Mouse (Mus musculus) embryonic facial prominence, embryonic 11.5 days (tissue): ENCODE results near the gene Deaf1. TPM values are rescaled to one million over a fixed set of nuclear protein-coding genes. Genes with fewer than 3 reads are reported as not detected.

Source experiments
- ATAC-seq: fragments of 200-750 bp; cut with Nextera tagmentation; replicated peaks from 2 replicates; pipeline ENCODE4 v1.8.0; 2017; ENCODE audit warnings: low read depth; ENCODE audit not compliant: insufficient number of reproducible peaks, low FRiP score, low TSS enrichment
- DNase-seq: peaks from one replicate; pipeline ENCODE4 v3.0.0-alpha.2; 2015; ENCODE audit warnings: low spot score
- H3K27ac ChIP-seq: fragments of 300-500 bp; sonication (generic); replicated peaks from 2 replicates; pipeline ENCODE4 v1.5.1; 2014; ENCODE audit warnings: mild to moderate bottlenecking, low read depth, low read length, control low read depth
- H3K27me3 ChIP-seq: fragments of 300-500 bp; sonication (generic); 2 replicates; pipeline ENCODE4 v1.6.1; 2014; ENCODE audit warnings: mild to moderate bottlenecking, low read length, moderate library complexity, mixed read lengths; ENCODE audit not compliant: control insufficient read depth, insufficient read depth
- H3K36me3 ChIP-seq: fragments of 300-500 bp; sonication (generic); replicated peaks from 2 replicates; pipeline ENCODE4 v1.6.1; 2014; ENCODE audit warnings: low read depth, mild to moderate bottlenecking, low read length, moderate library complexity, mixed read lengths; ENCODE audit not compliant: control insufficient read depth, insufficient read depth
- H3K4me1 ChIP-seq: fragments of 300-500 bp; sonication (generic); 2 replicates; pipeline ENCODE4 v1.6.1; 2014; ENCODE audit warnings: low read length, mixed read lengths; ENCODE audit not compliant: control insufficient read depth, insufficient read depth
- H3K4me2 ChIP-seq: fragments of 300-500 bp; sonication (generic); 2 replicates; pipeline ENCODE4 v1.6.1; 2014; ENCODE audit warnings: low read depth, mild to moderate bottlenecking, control low read depth, low read length, moderate library complexity
- H3K4me3 ChIP-seq: fragments of 300-500 bp; sonication (generic); 2 replicates; pipeline ENCODE4 v1.5.1; 2014; ENCODE audit warnings: low read depth, low read length, control low read depth
- H3K9ac ChIP-seq: fragments of 300-500 bp; sonication (generic); replicated peaks from 2 replicates; pipeline ENCODE4 v1.6.1; 2014; ENCODE audit warnings: mild to moderate bottlenecking, control low read depth, low read length
- H3K9me3 ChIP-seq: fragments of 300-500 bp; sonication (generic); replicated peaks from 2 replicates; pipeline ENCODE4 v1.6.1; 2016; ENCODE audit warnings: mild to moderate bottlenecking, low read length, inconsistent platforms, mixed read lengths; ENCODE audit not compliant: control insufficient read depth
- WGBS: fragments of 180-500 bp; shearing (Covaris S2); extraction: QIAGEN DNeasy Blood & Tissue Kit; methylation state at CpG from one replicate; pipeline ENCODE4 v1.1.7; 2014; 5-methylcytosine and 5-hydroxymethylcytosine counted together
- polyA plus RNA-seq: library from polyadenylated mRNA; unstranded; fragments of >200 nt; fragmentation: Nextera tagmentation; extraction: Ambion mirVana; gene quantifications from 2 replicates; pipeline ENCODE4 v1.2.1, GENCODE M21; 2014

Gene Deaf1
- polyA plus RNA-seq, 1 experiment from 2014 or later, result 53.9 TPM

DNA sequence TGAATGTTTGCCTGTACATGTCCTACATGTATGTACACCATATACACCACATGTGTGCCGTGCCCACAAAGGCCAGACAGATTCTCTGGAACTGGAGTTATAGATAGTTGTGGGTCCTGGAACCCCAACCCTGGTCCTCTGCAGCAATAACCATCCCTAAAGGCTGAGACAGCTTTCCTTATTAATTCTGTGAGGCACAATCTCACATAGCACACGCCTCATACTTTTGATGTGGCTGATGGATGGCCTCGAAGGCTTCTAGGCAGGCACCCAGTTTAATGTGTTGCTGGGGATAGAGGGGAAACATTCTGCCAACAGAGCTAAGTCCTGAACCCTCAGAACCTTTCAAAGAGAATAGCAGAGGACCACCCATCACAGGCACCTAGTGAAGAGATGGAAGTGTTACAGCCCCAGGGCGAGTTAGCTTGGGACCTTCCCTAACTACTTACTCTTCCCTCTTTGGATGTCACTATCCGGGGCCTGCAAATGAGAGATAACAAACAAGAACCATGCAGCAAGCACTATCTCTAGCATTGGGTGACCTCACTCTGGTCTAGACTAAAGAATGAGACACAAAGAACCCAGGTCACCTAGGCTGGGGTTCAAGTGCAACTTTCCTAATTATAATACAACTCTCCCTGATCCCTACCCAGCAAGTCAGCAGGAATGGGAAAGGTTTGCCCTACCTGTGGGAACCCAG is 37.0 kb upstream of the Deaf1 start:
- Histone ChIP-seq H3K27ac (no peak overlapping the region), H3K4me3 (no peak overlapping the region), H3K9me3 (no peaks in the 10 kb centered on the region), H3K4me2 (no peak overlapping the region), H3K4me1 (no peaks in the 10 kb centered on the region), H3K27me3 (peaks cover 7% of the 10 kb centered on the region), H3K36me3 (no peaks in the 10 kb centered on the region), H3K9ac (no peak overlapping the region)
- 73% methylated on average over 5 of the region's 5 CpGs for WGBS
- no peak for ATAC-seq
- DNase-seq, result no peak

GRCm38 (mm10) chr7:141363752-141364125 is 36.2 kb upstream of the Deaf1 start:
- no peak overlapping the region for H3K4me3 ChIP-seq
- H3K36me3 ChIP-seq, result no peaks in the 10 kb centered on the region
- H3K9ac ChIP-seq, result no peak overlapping the region
- H3K4me1 ChIP-seq, result no peaks in the 10 kb centered on the region
- DNase-seq (no peak), ATAC-seq (no peak)
- no peak overlapping the region for H3K4me2 ChIP-seq
- H3K9me3 ChIP-seq, result no peaks in the 10 kb centered on the region
- H3K27ac ChIP-seq, result no peak overlapping the region
- 51% methylated on average over 2 of the region's 2 CpGs for WGBS
- H3K27me3 ChIP-seq, result peaks cover 7% of the 10 kb centered on the region

DNA sequence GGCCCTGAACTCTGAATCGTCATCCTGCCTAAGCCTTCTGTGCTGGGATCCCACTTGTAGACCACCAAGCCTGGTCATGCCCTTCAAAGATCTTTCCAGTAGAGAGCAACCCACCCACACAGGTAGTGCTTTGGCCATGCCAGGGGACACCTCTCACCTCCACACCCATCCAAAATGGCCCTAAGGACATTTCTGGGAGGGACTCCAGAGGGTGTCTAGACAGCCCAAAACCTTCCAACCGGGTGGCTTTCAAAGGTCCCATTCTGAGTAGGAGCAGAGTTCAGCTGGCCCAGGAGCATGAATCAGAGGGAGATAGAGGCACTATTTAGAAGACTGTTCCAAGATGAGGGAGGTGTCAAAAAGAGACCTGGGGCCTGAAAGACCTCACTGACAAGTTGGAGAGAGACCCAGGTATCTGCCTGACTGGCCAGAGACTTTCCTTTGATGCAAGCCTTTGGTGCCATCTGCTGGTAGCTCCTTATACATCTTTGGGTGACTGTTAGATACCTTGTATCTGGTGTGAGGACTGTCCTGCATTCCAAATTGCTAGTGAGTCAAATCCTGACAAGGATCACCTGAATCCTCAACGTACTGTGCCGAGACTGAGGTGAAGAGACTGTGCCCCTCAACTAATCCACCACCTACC is 35.7 kb upstream of the Deaf1 start:
- 61% methylated on average over 4 of the region's 4 CpGs for WGBS
- Histone ChIP-seq H3K4me3 (no peak overlapping the region), H3K9ac (no peak overlapping the region), H3K27ac (no peak overlapping the region), H3K9me3 (no peaks in the 10 kb centered on the region), H3K4me1 (no peaks in the 10 kb centered on the region), H3K4me2 (no peak overlapping the region), H3K36me3 (no peaks in the 10 kb centered on the region), H3K27me3 (peaks cover 7% of the 10 kb centered on the region)
- no peak; the same call in 1 of the 2 replicates for ATAC-seq
- peak; percentile 85 for DNase-seq

DNA sequence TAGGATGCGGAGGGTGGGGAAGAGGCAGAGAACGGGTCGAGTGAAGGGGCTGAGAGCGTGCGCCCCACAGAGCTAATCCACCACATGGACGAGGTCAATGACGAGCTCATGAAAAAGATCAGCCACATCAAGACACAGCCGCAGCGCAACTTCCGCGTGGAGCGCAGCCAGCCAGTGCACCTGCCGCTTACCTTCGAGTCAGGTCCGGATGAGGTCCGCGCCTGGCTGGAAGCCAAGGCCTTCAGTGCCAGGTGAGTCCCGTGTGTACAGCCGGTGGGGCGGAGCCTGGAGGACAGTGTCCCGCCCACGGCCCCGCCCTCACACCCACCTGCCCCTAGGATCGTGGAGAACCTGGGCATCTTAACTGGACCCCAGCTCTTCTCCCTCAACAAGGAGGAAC is 34.0 kb upstream of the Deaf1 start:
- no peak overlapping the region for H3K4me3 ChIP-seq
- H3K4me1 ChIP-seq, result no peaks in the 10 kb centered on the region
- H3K27me3 ChIP-seq, result peaks cover 7% of the 10 kb centered on the region
- WGBS, result 16% methylated on average over 24 of the region's 24 CpGs
- no peak overlapping the region for H3K9ac ChIP-seq
- DNase-seq, result no peak
- no peaks in the 10 kb centered on the region for H3K9me3 ChIP-seq
- no peak overlapping the region for H3K27ac ChIP-seq
- no peak overlapping the region for H3K4me2 ChIP-seq
- no peaks in the 10 kb centered on the region for H3K36me3 ChIP-seq
- ATAC-seq, result no peak

DNA sequence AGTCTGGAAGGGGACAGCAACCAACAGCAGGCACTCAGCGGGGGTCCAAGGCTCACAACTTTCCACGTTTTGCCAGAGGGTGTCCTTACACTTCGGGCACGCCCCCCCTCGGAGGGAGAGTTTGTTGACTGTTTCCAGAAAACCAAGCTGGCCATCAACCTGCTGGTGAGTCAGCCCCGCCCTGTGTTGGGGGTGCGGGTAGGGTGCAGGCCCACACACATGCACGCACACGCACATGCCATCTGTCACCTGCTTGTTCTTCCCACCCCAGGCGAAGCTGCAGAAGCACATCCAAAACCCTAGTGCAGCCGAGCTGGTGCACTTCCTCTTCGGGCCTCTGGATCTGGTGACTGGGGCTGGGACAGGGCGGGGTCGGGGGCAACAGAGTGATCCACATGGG is 29.5 kb upstream of the Deaf1 start:
- WGBS, result 76% methylated on average over 14 of the region's 14 CpGs
- Histone ChIP-seq H3K4me2 (no peak overlapping the region), H3K4me1 (no peaks in the 10 kb centered on the region), H3K27me3 (peaks cover 7% of the 10 kb centered on the region), H3K36me3 (no peaks in the 10 kb centered on the region), H3K9me3 (no peaks in the 10 kb centered on the region), H3K4me3 (no peak overlapping the region), H3K9ac (no peak overlapping the region), H3K27ac (no peak overlapping the region)
- no peak for DNase-seq
- ATAC-seq, result no peak

- Histone ChIP-seq H3K4me1 (no peaks in the 10 kb centered on the region), H3K27ac (no peak overlapping the region), H3K36me3 (no peaks in the 10 kb centered on the region), H3K27me3 (no peaks in the 10 kb centered on the region), H3K9ac (no peak overlapping the region), H3K4me2 (no peak overlapping the region), H3K4me3 (no peak overlapping the region), H3K9me3 (no peaks in the 10 kb centered on the region)
- no peak for DNase-seq
- peak; percentile 17; the same call in 1 of the 2 replicates for ATAC-seq
- 55% methylated on average over 12 of the region's 12 CpGs for WGBS
Observed at GRCm38 (mm10) chr7:141355626-141356326, 28.3 kb upstream of the Deaf1 start.

GRCm38 (mm10) chr7:141355051-141355450 is 27.6 kb upstream of the Deaf1 start:
- Histone ChIP-seq H3K36me3 (no peaks in the 10 kb centered on the region), H3K9me3 (no peaks in the 10 kb centered on the region), H3K27ac (no peak overlapping the region), H3K4me2 (no peak overlapping the region), H3K9ac (no peak overlapping the region), H3K4me3 (no peak overlapping the region), H3K27me3 (no peaks in the 10 kb centered on the region), H3K4me1 (no peaks in the 10 kb centered on the region)
- ATAC-seq, result no peak
- no peak for DNase-seq
- 79% methylated on average over 8 of the region's 8 CpGs for WGBS

- Histone ChIP-seq H3K9me3 (no peaks in the 10 kb centered on the region), H3K4me2 (no peak overlapping the region), H3K9ac (no peak overlapping the region), H3K4me1 (no peaks in the 10 kb centered on the region), H3K27ac (no peak overlapping the region), H3K27me3 (no peaks in the 10 kb centered on the region), H3K4me3 (no peak overlapping the region), H3K36me3 (no peaks in the 10 kb centered on the region)
- no peak for ATAC-seq
- no peak for DNase-seq
- WGBS, result 83% methylated on average over 6 of the region's 6 CpGs
Observed at GRCm38 (mm10) chr7:141351061-141351460, 23.6 kb upstream of the Deaf1 start.
